Mouse (Mus musculus) bone marrow, adult 2 months (tissue): ENCODE data around the gene 6030408B16Rik. TPM values are rescaled to one million over a fixed set of nuclear protein-coding genes. Genes with fewer than 3 reads are reported as not detected.
A peak's percentile ranks its signal among the peaks of the same experiment; 100 is the strongest.

Experiments used
- H3K27ac ChIP-seq: fragments of 200-500 bp; 2 replicates; pipeline ENCODE4 v1.5.1; 2012; ENCODE audit warnings: low read depth, mild to moderate bottlenecking, control low read depth, inconsistent platforms, low read length; ENCODE audit not compliant: control insufficient read depth, poor library complexity, insufficient read depth
- H3K4me1 ChIP-seq: fragments of 200-500 bp; 2 replicates; pipeline ENCODE4 v1.6.1; 2011; ENCODE audit warnings: low read length; ENCODE audit not compliant: control insufficient read depth, insufficient read depth
- H3K4me3 ChIP-seq: fragments of 200-500 bp; replicated peaks from 2 replicates; pipeline ENCODE3; 2011; ENCODE audit warnings: mild to moderate bottlenecking, low read depth, low read length, control low read depth; ENCODE audit not compliant: control insufficient read depth
- CTCF ChIP-seq: fragments of 200-500 bp; IDR thresholded peaks from 2 replicates; pipeline ENCODE4 v1.5.1; 2011; ENCODE audit warnings: low read length, control low read depth; ENCODE audit not compliant: control insufficient read depth, insufficient read depth
- POLR2A ChIP-seq: fragments of 200-500 bp; IDR thresholded peaks from 2 replicates; pipeline ENCODE4 v1.6.1; 2011; ENCODE audit warnings: low read depth, mild to moderate bottlenecking, control low read depth, low read length, borderline replicate concordance; ENCODE audit not compliant: control insufficient read depth
- WGBS: fragments of 180-500 bp; shearing (Covaris S2); methylation state at CpG from one replicate; pipeline ENCODE4 v1.1.7; 2018; 5-methylcytosine and 5-hydroxymethylcytosine counted together
- polyA plus RNA-seq: library from polyadenylated mRNA; stranded (reverse); fragments of >200 nt; gene quantifications from 2 replicates; pipeline ENCODE4 v1.2.4, GENCODE M21; 2011; ENCODE audit warnings: low replicate concordance; ENCODE audit not compliant: missing spikeins, insufficient read depth, insufficient read length

6030408B16Rik gene
- polyA plus RNA-seq, 1 experiment = 1.4 TPM

GRCm38 (mm10) chr15:101298550-101298949 lies 5.5 kb downstream of the 6030408B16Rik start:
- WGBS = 28% methylated on average over 7 of the region's 7 CpGs
- Histone ChIP-seq H3K4me1 (peaks cover 4% of the 10 kb centered on the region; the same call in 1 of the 2 replicates), H3K4me3 (no peak overlapping the region), H3K27ac (no peak overlapping the region)
- TF ChIP-seq CTCF (no peak), POLR2A (no peak)

GRCm38 (mm10) chr15:101299480-101299960 lies 6.5 kb downstream of the 6030408B16Rik start:
- H3K4me1 ChIP-seq = peaks cover 4% of the 10 kb centered on the region; the same call in 1 of the 2 replicates
- H3K27ac ChIP-seq = no peak overlapping the region; the same call in 1 of the 2 replicates
- TF ChIP-seq CTCF = no peak
- no peak for TF ChIP-seq POLR2A
- WGBS = 79% methylated on average over 14 of the region's 14 CpGs
- H3K4me3 ChIP-seq = no peak overlapping the region

- TF ChIP-seq POLR2A = no peak
- TF ChIP-seq CTCF = no peak
- H3K27ac ChIP-seq = no peak overlapping the region
- H3K4me1 ChIP-seq = peaks cover 4% of the 10 kb centered on the region; the same call in 1 of the 2 replicates
- no peak overlapping the region for H3K4me3 ChIP-seq
- 66% methylated on average over 6 of the region's 6 CpGs for WGBS
These were observed 7.1 kb downstream of the 6030408B16Rik start for GRCm38 (mm10) chr15:101300128-101300527.

- Histone ChIP-seq H3K4me3 (no peak overlapping the region), H3K4me1 (peaks cover 3% of the 10 kb centered on the region; the same call in 1 of the 2 replicates), H3K27ac (no peak overlapping the region)
- 85% methylated on average over 3 of the region's 3 CpGs for WGBS
- TF ChIP-seq CTCF = no peak
- no peak for TF ChIP-seq POLR2A
These were observed 9.2 kb downstream of the 6030408B16Rik start for GRCm38 (mm10) chr15:101302201-101302600.

- TF ChIP-seq CTCF (no peak), POLR2A (no peak)
- H3K4me1 ChIP-seq = no peaks in the 10 kb centered on the region; the same call in 1 of the 2 replicates
- H3K27ac ChIP-seq = no peak overlapping the region
- 80% methylated on average over 4 of the region's 4 CpGs for WGBS
- H3K4me3 ChIP-seq = no peak overlapping the region
These were observed 10.8 kb downstream of the 6030408B16Rik start for GRCm38 (mm10) chr15:101303830-101304229.

GRCm38 (mm10) chr15:101306459-101306858 lies 13.4 kb downstream of the 6030408B16Rik start:
- Histone ChIP-seq H3K4me3 (no peak overlapping the region), H3K4me1 (peaks cover 6% of the 10 kb centered on the region), H3K27ac (no peak overlapping the region)
- WGBS = 74% methylated on average over 4 of the region's 4 CpGs
- TF ChIP-seq POLR2A (no peak), CTCF (no peak)

- 26% methylated on average over 13 of the region's 13 CpGs for WGBS
- Histone ChIP-seq H3K4me1 (peaks cover 6% of the 10 kb centered on the region), H3K4me3 (no peak overlapping the region), H3K27ac (peak overlapping the region; percentile 61)
- TF ChIP-seq POLR2A (no peak), CTCF (no peak)
These were observed 15.7 kb downstream of the 6030408B16Rik start for GRCm38 (mm10) chr15:101308440-101309348.

GRCm38 (mm10) chr15:101309493-101309892 lies 16.5 kb downstream of the 6030408B16Rik start:
- WGBS = 34% methylated on average over 5 of the region's 5 CpGs
- no peak overlapping the region for H3K4me3 ChIP-seq
- peak overlapping the region; percentile 8; the same call in 1 of the 2 replicates for H3K27ac ChIP-seq
- TF ChIP-seq POLR2A = no peak
- no peak for TF ChIP-seq CTCF
- peaks cover 6% of the 10 kb centered on the region for H3K4me1 ChIP-seq
